Mouse (Mus musculus) forebrain, embryonic 12.5 days (tissue): ENCODE measurements at regions not wholly inside any gene's neighbourhood (a gene's known extent, or its start where the extent isn't known, plus 50 kb on each side); places are given as distances from the start of the nearest gene placed in this dataset.

Source experiments
- ATAC-seq: fragments of 200-750 bp; cut with Nextera tagmentation; 2 replicates; pipeline ENCODE4 v1.8.0; 2017; ENCODE audit warnings: moderate TSS enrichment; ENCODE audit not compliant: low FRiP score
- H3K27ac ChIP-seq: fragments of 300-500 bp; sonication (generic); 2 replicates; pipeline ENCODE4 v1.5.1; 2016; ENCODE audit warnings: mild to moderate bottlenecking
- H3K27me3 ChIP-seq: fragments of 300-500 bp; sonication (generic); 2 replicates; pipeline ENCODE4 v1.6.1; 2016; ENCODE audit warnings: mild to moderate bottlenecking
- H3K36me3 ChIP-seq: fragments of 300-500 bp; sonication (generic); replicated peaks from 2 replicates; pipeline ENCODE4 v1.6.1; 2016; ENCODE audit warnings: mild to moderate bottlenecking
- H3K4me1 ChIP-seq: fragments of 300-500 bp; sonication (generic); 2 replicates; pipeline ENCODE4 v1.6.1; 2016
- H3K4me2 ChIP-seq: fragments of 300-500 bp; sonication (generic); 2 replicates; pipeline ENCODE4 v1.6.1; 2016; ENCODE audit warnings: mild to moderate bottlenecking, moderate library complexity
- H3K4me3 ChIP-seq: fragments of 300-500 bp; sonication (generic); replicated peaks from 2 replicates; pipeline ENCODE4 v1.5.1; 2016; ENCODE audit warnings: mild to moderate bottlenecking
- H3K9ac ChIP-seq: fragments of 300-500 bp; sonication (generic); 2 replicates; pipeline ENCODE4 v1.6.1; 2016; ENCODE audit warnings: mild to moderate bottlenecking
- H3K9me3 ChIP-seq: fragments of 300-500 bp; sonication (generic); 2 replicates; pipeline ENCODE4 v1.6.1; 2016
- WGBS: fragments of 180-500 bp; shearing (Covaris S2); methylation state at CpG from one replicate; pipeline ENCODE4 v1.1.7; 2016; 5-methylcytosine and 5-hydroxymethylcytosine counted together

GRCm38 (mm10) chr11:8061989-8062388 is 602.3 kb downstream of the Tns3 start:
- no peaks in the 10 kb centered on the region for H3K27me3 ChIP-seq
- no peak overlapping the region for H3K9ac ChIP-seq
- H3K4me2 ChIP-seq: no peak overlapping the region
- H3K9me3 ChIP-seq: no peaks in the 10 kb centered on the region
- ATAC-seq: no peak
- no peaks in the 10 kb centered on the region for H3K36me3 ChIP-seq
- H3K4me1 ChIP-seq: no peaks in the 10 kb centered on the region
- no peak overlapping the region for H3K4me3 ChIP-seq
- WGBS: 92% methylated on average over 3 of the region's 3 CpGs
- H3K27ac ChIP-seq: no peak overlapping the region

GRCm38 (mm10) chr11:8061573-8061972 is 602.8 kb downstream of the Tns3 start:
- Histone ChIP-seq H3K4me1 (no peaks in the 10 kb centered on the region), H3K4me2 (no peak overlapping the region), H3K27ac (no peak overlapping the region), H3K9ac (no peak overlapping the region), H3K27me3 (no peaks in the 10 kb centered on the region), H3K36me3 (no peaks in the 10 kb centered on the region), H3K9me3 (no peaks in the 10 kb centered on the region), H3K4me3 (no peak overlapping the region)
- no peak for ATAC-seq
- 95% methylated on average over 3 of the region's 3 CpGs for WGBS

- Histone ChIP-seq H3K27ac (no peak overlapping the region), H3K27me3 (no peaks in the 10 kb centered on the region), H3K4me2 (no peak overlapping the region), H3K4me1 (no peaks in the 10 kb centered on the region), H3K4me3 (no peak overlapping the region), H3K9ac (no peak overlapping the region), H3K36me3 (no peaks in the 10 kb centered on the region), H3K9me3 (no peaks in the 10 kb centered on the region)
- ATAC-seq: no peak
- WGBS: 7% methylated on average over 4 of the region's 4 CpGs
These were observed 612.8 kb downstream of the Tns3 start for GRCm38 (mm10) chr11:8051499-8051898.

GRCm38 (mm10) chr11:8045086-8045485 is 619.2 kb downstream of the Tns3 start:
- WGBS: 85% methylated on average over 3 of the region's 3 CpGs
- ATAC-seq: no peak
- H3K27ac ChIP-seq: no peak overlapping the region
- H3K4me1 ChIP-seq: no peaks in the 10 kb centered on the region
- no peaks in the 10 kb centered on the region for H3K36me3 ChIP-seq
- H3K4me3 ChIP-seq: no peak overlapping the region
- no peak overlapping the region for H3K9ac ChIP-seq
- H3K9me3 ChIP-seq: no peaks in the 10 kb centered on the region
- no peaks in the 10 kb centered on the region for H3K27me3 ChIP-seq
- no peak overlapping the region for H3K4me2 ChIP-seq

- no peak overlapping the region for H3K27ac ChIP-seq
- H3K4me3 ChIP-seq: no peak overlapping the region
- H3K9ac ChIP-seq: no peak overlapping the region
- no peaks in the 10 kb centered on the region for H3K27me3 ChIP-seq
- no peaks in the 10 kb centered on the region for H3K36me3 ChIP-seq
- no peak overlapping the region for H3K4me2 ChIP-seq
- 75% methylated on average over 2 of the region's 2 CpGs for WGBS
- no peak for ATAC-seq
- H3K9me3 ChIP-seq: no peaks in the 10 kb centered on the region
- H3K4me1 ChIP-seq: no peaks in the 10 kb centered on the region
These were observed 634.2 kb downstream of the Tns3 start for GRCm38 (mm10) chr11:8030119-8030518.

GRCm38 (mm10) chr11:8007801-8008200 is 656.5 kb downstream of the Tns3 start:
- no peak overlapping the region for H3K9ac ChIP-seq
- ATAC-seq: no peak
- no peak overlapping the region for H3K4me3 ChIP-seq
- WGBS: 85% methylated on average over 1 of the region's 1 CpGs
- H3K4me1 ChIP-seq: no peaks in the 10 kb centered on the region
- H3K9me3 ChIP-seq: no peaks in the 10 kb centered on the region
- no peak overlapping the region for H3K4me2 ChIP-seq
- no peak overlapping the region for H3K27ac ChIP-seq
- no peaks in the 10 kb centered on the region for H3K36me3 ChIP-seq
- no peaks in the 10 kb centered on the region for H3K27me3 ChIP-seq

GRCm38 (mm10) chr11:7981031-7981430 is 683.3 kb downstream of the Tns3 start:
- Histone ChIP-seq H3K9me3 (no peaks in the 10 kb centered on the region), H3K4me2 (no peak overlapping the region), H3K4me1 (peaks cover 2% of the 10 kb centered on the region; the same call in 1 of the 2 replicates), H3K27ac (no peak overlapping the region), H3K4me3 (no peak overlapping the region), H3K36me3 (no peaks in the 10 kb centered on the region), H3K27me3 (no peaks in the 10 kb centered on the region), H3K9ac (no peak overlapping the region)
- no peak for ATAC-seq

GRCm38 (mm10) chr11:7975845-7976244 is 688.5 kb downstream of the Tns3 start:
- no peak for ATAC-seq
- Histone ChIP-seq H3K4me2 (no peak overlapping the region), H3K9me3 (no peaks in the 10 kb centered on the region), H3K36me3 (no peaks in the 10 kb centered on the region), H3K27ac (no peak overlapping the region), H3K9ac (no peak overlapping the region), H3K27me3 (no peaks in the 10 kb centered on the region), H3K4me3 (no peak overlapping the region), H3K4me1 (peaks cover 5% of the 10 kb centered on the region; the same call in 1 of the 2 replicates)
- WGBS: 34% methylated on average over 9 of the region's 9 CpGs

- no peak overlapping the region for H3K4me3 ChIP-seq
- no peaks in the 10 kb centered on the region for H3K36me3 ChIP-seq
- ATAC-seq: no peak
- H3K27me3 ChIP-seq: no peaks in the 10 kb centered on the region
- no peak overlapping the region for H3K4me2 ChIP-seq
- H3K27ac ChIP-seq: no peak overlapping the region
- H3K9me3 ChIP-seq: no peaks in the 10 kb centered on the region
- no peaks in the 10 kb centered on the region for H3K4me1 ChIP-seq
- no peak overlapping the region for H3K9ac ChIP-seq
These were observed 714.4 kb downstream of the Tns3 start for GRCm38 (mm10) chr11:7949931-7950330.

- no peak overlapping the region for H3K9ac ChIP-seq
- no peaks in the 10 kb centered on the region for H3K27me3 ChIP-seq
- no peak for ATAC-seq
- H3K4me1 ChIP-seq: no peaks in the 10 kb centered on the region
- no peak overlapping the region for H3K4me2 ChIP-seq
- 79% methylated on average over 6 of the region's 6 CpGs for WGBS
- H3K27ac ChIP-seq: no peak overlapping the region
- no peaks in the 10 kb centered on the region for H3K9me3 ChIP-seq
- no peaks in the 10 kb centered on the region for H3K36me3 ChIP-seq
- no peak overlapping the region for H3K4me3 ChIP-seq
These were observed 715.0 kb downstream of the Tns3 start for GRCm38 (mm10) chr11:7949201-7949875.

GRCm38 (mm10) chr11:7944956-7945515 is 719.3 kb downstream of the Tns3 start:
- Histone ChIP-seq H3K27me3 (no peaks in the 10 kb centered on the region), H3K9ac (no peak overlapping the region), H3K4me1 (no peaks in the 10 kb centered on the region), H3K27ac (no peak overlapping the region), H3K4me2 (no peak overlapping the region), H3K4me3 (no peak overlapping the region), H3K36me3 (no peaks in the 10 kb centered on the region), H3K9me3 (no peaks in the 10 kb centered on the region)
- 90% methylated on average over 5 of the region's 5 CpGs for WGBS
- ATAC-seq: no peak

- WGBS: 90% methylated on average over 4 of the region's 4 CpGs
- Histone ChIP-seq H3K36me3 (no peaks in the 10 kb centered on the region), H3K9ac (no peak overlapping the region), H3K9me3 (no peaks in the 10 kb centered on the region), H3K4me3 (no peak overlapping the region), H3K27me3 (no peaks in the 10 kb centered on the region), H3K4me1 (no peaks in the 10 kb centered on the region), H3K4me2 (no peak overlapping the region), H3K27ac (no peak overlapping the region)
- ATAC-seq: no peak
These were observed 720.0 kb downstream of the Tns3 start for GRCm38 (mm10) chr11:7944373-7944772.

GRCm38 (mm10) chr11:7933611-7934010 is 719.9 kb upstream of the Igfbp3 start:
- Histone ChIP-seq H3K4me3 (no peak overlapping the region), H3K9me3 (no peaks in the 10 kb centered on the region), H3K4me1 (no peaks in the 10 kb centered on the region), H3K27ac (no peak overlapping the region), H3K4me2 (no peak overlapping the region), H3K36me3 (no peaks in the 10 kb centered on the region), H3K9ac (no peak overlapping the region), H3K27me3 (no peaks in the 10 kb centered on the region)
- WGBS: 79% methylated on average over 3 of the region's 3 CpGs
- ATAC-seq: no peak
